Mouse (Mus musculus) left cerebral cortex, adult 2 months (tissue): Measurements from ENCODE around the gene Dnaaf2. TPM values are rescaled to one million over a fixed set of nuclear protein-coding genes. Genes with fewer than 3 reads are reported as not detected.
A peak's percentile ranks its signal among the peaks of the same experiment; 100 is the strongest.

Experiments used
- DNase-seq, 2 experiments: peaks; one replicate each; pipeline ENCODE4 v3.0.0; 2021 to 2022; ENCODE audit warnings: low spot score in 2 of 2, mixed read lengths in 1 of 2; ENCODE audit errors: extremely low spot score in 1 of 2
- H3K27ac ChIP-seq: fragments of 200-600 bp; 2 replicates; pipeline ENCODE4 v1.8.1; 2022
- H3K4me3 ChIP-seq: fragments of 200-600 bp; 2 replicates; pipeline ENCODE4 v1.8.1; 2022
- CTCF ChIP-seq: fragments of 200-600 bp; IDR thresholded peaks from 2 replicates; pipeline ENCODE4 v1.8.1; 2022; ENCODE audit warnings: antibody characterized with exemption, mild to moderate bottlenecking, moderate library complexity
- intact Hi-C: fragments of 180-260 bp; cut with DNase I; formaldehyde crosslinking; loops from one replicate; pipeline ENCODE4 v1.15.1; 2025
- total RNA-seq, 2 experiments: library from RNA; stranded (reverse); gene quantifications; 2 replicates each; pipeline ENCODE4 v1.2.3; 2021

Dnaaf2 gene
- total RNA-seq, 2 experiments from 2014 or later: 1.7 TPM

DNA sequence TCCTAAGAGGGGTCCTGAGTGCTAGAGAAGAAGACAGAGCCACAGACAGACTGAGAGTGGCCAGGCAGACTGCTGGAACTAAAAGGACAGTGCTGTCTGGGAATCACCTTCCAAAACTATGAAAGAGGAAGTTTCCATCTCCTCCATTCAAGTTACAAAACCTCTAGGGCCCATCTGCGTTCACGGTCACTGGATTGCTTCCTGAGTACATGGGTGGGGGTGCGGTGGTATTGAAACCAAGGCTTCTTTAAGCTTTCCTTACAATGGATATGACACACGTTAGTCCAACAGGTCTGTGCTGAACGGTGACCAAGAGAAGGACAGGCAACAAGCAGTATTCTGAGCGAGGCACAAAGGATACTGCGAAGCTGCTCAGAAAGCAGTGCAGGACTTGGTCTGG lies 16.2 kb upstream of the Dnaaf2 start:
- intact Hi-C loops: no loop called here
- no peak overlapping the region for H3K27ac ChIP-seq
- no peak overlapping the region for H3K4me3 ChIP-seq
- TF ChIP-seq CTCF: no peak
- DNase-seq: no peak

- no peak overlapping the region for H3K27ac ChIP-seq
- no peak for DNase-seq
- intact Hi-C loops: no loop called here
- TF ChIP-seq CTCF: no peak; the same call in 1 of the 2 replicates
- no peak overlapping the region for H3K4me3 ChIP-seq
Measured at GRCm38 (mm10) chr12:69213186-69213777, 15.1 kb upstream of the Dnaaf2 start.

DNA sequence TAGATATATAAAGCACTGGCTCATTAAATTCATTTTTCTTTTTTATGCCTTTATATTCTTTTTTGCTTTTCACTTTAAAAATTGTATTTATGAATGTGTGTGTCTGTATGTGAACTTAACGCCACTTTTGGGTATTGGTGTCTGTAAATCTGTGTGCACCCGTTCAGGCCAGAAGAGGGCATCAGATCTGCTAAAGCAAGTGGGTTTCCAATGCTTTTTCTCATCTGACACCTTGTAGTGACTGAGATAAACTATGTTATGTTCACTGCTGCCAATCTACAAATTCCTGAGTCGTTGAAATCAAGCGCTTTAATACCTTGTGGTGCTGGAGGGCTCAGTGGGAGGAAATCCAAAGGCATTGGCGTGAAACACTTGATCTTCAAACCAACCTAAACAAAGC lies 12.8 kb upstream of the Dnaaf2 start:
- DNase-seq: no peak
- intact Hi-C loops: no loop called here
- Histone ChIP-seq H3K4me3 (no peak overlapping the region), H3K27ac (no peak overlapping the region)
- peak; percentile 43 for TF ChIP-seq CTCF

- intact Hi-C loops: no loop called here
- TF ChIP-seq CTCF: no peak
- DNase-seq: no peak
- no peak overlapping the region for H3K27ac ChIP-seq
- no peak overlapping the region for H3K4me3 ChIP-seq
Measured at GRCm38 (mm10) chr12:69210056-69210979, 12.1 kb upstream of the Dnaaf2 start.

DNA sequence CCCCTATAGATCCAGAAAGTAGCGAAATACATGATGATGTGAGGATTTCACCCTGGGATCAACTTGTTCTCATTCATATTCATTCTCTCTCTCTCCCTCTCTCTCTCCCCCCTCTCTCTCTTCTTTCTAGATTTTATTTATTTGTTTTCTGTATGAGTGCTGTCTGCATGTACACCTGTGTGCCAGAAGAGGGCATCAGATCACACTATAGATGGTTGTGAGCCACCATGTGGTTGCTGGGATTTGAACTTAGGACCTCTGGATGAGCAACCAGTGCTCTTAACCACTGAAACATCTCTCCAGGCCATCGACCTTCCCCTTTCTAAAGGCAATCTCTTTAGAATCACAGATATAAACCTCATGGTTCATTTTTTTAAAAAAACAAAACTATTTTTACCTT lies 10.3 kb upstream of the Dnaaf2 start:
- DNase-seq: no peak
- intact Hi-C loops: no loop called here
- Histone ChIP-seq H3K4me3 (no peak overlapping the region), H3K27ac (no peak overlapping the region)
- TF ChIP-seq CTCF: no peak; the same call in 1 of the 2 replicates

GRCm38 (mm10) chr12:69207926-69208325 lies 9.7 kb upstream of the Dnaaf2 start:
- no peak for DNase-seq
- intact Hi-C loops: no loop called here
- Histone ChIP-seq H3K4me3 (no peak overlapping the region), H3K27ac (no peak overlapping the region)
- TF ChIP-seq CTCF: no peak

DNA sequence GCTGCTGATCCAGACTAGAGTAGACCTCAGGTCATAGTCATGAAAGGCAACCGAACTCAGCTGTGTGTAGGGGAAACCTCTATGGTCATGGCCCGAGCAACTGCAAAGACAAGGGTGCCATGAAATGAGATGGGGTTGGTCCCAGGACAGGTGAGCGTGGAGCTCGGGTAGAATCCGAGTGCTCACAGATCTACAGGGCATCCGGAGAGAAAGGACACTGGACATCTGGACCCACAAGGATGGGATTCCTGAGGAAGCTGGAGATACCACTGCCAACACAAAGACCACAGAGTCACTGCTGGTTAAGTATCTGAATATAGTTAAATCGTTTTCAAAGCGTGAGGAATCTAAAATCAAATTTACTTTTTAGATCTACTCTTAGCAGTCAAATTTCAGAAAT lies 9.2 kb upstream of the Dnaaf2 start:
- no peak for DNase-seq
- H3K27ac ChIP-seq: no peak overlapping the region
- H3K4me3 ChIP-seq: no peak overlapping the region
- no peak for TF ChIP-seq CTCF
- intact Hi-C loops: no loop called here

DNA sequence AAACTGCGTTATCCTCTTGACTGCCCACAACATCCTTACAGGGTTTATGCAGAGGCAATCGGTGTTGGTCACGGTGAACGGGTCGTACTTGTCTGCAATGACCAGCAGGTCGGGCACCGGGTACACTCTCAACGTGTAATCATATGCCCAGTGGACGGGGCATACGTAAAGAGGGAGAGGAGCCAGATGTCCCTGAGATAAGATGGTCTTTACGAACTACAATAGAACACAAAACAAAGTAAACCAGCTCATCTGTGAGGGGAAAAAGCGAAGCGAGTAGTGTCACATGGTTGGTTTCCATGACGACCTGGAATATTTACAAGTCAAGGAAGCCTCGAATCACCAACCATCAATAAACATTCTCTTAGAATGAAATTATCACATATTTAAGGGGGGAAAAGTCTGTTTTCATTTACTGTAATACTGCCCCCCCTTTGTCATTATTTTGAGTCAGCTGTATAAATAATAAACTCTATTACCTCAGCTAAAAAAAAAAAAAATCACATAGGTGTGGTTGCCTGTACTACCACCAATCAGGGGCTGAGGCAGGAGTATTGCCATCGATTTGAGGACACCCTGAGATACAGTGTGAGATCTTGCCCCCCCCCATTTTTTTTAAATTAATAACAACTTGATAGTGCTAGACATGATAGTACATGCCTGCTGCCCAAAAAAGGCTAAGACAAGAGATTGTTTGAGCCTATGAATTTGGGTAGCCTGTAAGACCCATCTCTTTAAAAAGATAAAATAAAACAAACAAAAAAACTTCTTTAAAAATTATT lies 6.0 kb upstream of the Dnaaf2 start, which contains the start of gene Gm49384:
Gene Gm49384, minus strand, starts transcription at position 216 of the 782 bp plus-strand sequence.
- DNase-seq: no peak
- Histone ChIP-seq H3K4me3 (no peak within 1 kb of the TSS), H3K27ac (no peak within 1 kb of the TSS)
- intact Hi-C loops: no loop called here
- no peak for TF ChIP-seq CTCF

DNA sequence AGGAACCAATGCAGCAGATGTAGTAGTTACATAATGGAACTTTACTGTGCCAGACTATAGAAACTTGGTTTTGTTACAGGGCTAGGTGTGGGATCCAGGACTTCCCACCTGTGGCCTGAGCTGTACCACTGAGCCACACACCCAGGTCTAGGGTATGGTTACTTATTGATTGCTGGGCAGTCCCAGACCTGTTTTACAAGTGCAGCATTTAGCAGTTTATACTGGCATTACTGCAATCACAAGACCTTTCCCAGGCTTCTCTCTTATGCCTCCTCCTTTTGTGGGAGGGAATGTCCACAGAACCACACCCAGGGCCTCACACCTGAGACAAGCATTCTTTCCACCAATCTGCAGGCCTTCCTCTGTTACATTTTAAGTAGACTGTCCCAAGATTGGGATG lies 756 bp upstream of the Dnaaf2 start:
- no peak for DNase-seq
- no peak overlapping the region for H3K27ac ChIP-seq
- intact Hi-C loops: loop anchor here (5.0 kb wide), 1 partner anchor 43 kb away; the partner anchor contains the start of gene Klhdc1
- H3K4me3 ChIP-seq: no peak overlapping the region
- no peak for TF ChIP-seq CTCF

DNA sequence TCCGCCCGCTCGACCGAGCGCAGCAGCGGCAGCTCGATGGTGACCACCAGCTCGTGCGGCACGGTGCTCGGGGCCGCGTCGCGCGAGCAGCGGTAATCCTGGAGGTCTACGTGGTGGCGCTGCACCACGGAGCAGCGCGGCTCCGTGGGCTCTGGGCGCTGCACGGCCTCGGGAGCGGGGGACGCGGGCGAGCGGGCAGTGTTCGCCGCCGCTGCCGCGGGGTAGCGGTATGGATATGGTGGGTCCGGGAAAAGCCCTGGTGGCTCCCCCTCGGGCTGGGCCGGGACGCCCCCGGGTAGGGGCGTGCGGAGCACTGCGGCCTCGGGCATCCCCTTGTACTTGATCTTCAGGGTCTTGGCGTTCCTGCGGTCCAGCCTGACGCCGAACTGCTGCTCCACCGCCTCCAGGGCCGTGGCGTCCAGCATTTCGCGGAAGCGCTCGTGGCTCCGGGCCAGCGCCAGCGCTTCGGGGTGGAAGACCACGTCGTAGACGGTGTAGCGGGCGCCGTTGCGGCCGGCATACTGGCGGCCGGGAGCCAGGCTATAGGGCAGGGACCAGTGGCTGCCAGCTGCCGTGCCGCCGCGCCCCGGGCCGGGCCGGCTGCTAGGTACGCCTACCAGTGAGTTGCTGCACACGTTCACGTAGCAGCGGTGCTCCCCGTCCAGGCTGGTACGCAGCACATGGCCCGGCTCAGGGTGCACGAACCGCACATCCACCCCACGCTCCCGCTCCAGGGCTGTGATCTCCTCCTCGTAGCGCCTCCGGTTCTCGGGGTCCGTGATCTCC lies 658 bp downstream of the Dnaaf2 start:
- H3K4me3 ChIP-seq: peak overlapping the region; percentile 93
- no peak for TF ChIP-seq CTCF
- peak overlapping the region; percentile 96 for H3K27ac ChIP-seq
- intact Hi-C loops: loop anchor here (1.0 to 5.0 kb wide), 3 partner anchors 38 to 99 kb away; partner anchors contain the start of genes Klhdc1, Klhdc2 and Rps29
- DNase-seq: peak; percentile 45 to 59
